Mouse (Mus musculus) right cerebral cortex, postnatal 14 days (tissue): Measurements from ENCODE around the gene Ryr1.

Experiments used
- DNase-seq: peaks from one replicate; pipeline ENCODE4 v3.0.0; 2022

The Ryr1 gene

DNA sequence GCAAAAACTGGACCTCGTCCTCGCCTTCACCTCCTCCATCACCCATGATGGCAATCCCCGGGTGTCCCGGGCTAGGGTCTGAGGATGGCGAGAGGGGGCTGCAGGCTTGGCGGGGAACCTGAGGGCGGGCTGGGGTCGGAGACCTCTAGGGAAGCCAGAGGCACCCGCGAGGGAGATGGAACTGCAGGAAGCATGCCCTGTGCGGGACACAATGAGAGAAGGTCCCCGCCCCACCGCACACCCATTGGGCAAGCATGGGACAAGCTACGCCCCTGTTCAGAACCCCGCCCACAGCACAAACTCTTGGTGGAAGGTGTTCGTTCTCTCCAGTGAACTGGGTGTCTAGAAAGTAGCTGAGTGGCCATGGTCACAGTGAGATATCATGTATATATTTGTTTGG is at the start of gene Ryr1:
Gene Ryr1 (minus strand): TSS at position 210 of the 400 bp plus-strand sequence.
- no peak for DNase-seq

DNA sequence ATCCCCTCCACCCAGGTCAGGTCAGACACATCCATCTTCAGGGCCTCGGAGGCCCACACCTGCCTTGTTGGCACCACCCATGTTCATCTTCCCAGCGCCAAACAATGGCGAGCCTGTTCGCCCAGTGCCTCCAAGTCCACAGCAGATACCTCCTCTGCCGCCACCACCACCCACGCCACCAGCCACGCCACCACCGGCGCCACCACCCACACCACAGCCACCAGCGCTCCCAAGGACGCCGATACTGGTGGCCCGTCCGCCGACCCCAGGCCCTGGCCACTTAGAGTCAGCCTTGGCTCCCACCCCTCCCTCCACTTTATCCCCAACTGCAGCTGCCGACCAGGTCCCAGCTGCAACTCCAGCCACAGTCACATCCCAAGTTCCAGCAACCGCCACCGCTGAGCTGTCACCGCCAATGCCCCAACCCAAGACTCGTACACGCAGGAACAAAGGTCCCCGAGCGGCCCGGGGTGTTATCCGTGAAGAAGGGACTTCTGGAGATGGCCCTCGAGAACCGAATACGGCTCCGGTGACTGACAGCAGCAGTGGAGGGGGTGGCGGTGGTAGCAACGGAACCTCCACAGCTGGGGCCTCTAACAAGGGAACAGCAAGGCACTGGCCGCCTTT is 47.5 kb upstream of the Ryr1 start:
- no peak for DNase-seq

- no peak for DNase-seq
Observed at GRCm38 (mm10) chr7:29171562-29172097, 46.7 kb upstream of the Ryr1 start.

GRCm38 (mm10) chr7:29170755-29171561 is 46.0 kb upstream of the Ryr1 start:
- peak; percentile 26 for DNase-seq

DNA sequence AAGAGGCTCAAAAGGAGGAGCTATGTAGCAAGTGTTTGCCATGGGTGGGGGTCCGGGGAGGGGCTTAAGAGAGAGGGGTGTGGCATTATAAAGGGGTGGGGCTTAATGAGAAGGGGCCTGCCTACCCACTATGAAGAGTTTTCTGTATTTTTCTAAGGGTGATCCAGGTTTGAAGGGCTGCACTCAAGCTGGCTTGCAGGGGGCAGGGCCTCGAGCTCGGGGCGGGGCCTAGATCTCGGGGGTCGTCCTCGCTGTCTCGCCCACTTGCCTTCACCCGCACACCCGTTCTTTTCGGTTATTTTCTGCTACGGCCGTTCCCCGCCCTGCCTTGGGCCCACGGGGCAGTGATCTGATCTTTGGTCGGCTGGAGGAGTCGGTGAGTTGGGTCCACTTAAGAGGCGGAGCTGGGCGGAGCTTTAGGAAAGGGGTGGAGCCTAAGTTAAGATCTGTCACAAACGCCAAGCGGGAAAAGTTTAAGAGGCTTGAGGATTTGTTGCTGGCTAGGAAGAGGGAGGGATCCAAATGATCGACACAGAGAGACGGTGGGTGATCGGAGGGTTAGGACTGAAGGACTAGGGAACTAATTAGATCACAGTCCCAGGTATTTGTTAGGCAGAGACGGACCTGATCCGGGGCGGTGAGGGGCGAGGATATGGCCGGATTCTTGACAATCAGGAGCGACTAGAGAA is 45.2 kb upstream of the Ryr1 start, which contains the start of the genes Ggn and Spred3:
Gene Ggn (plus strand): TSS at position 145 of the 689 bp plus-strand sequence.
Gene Spred3 (minus strand): TSS at position 346 of the 689 bp plus-strand sequence.
- peak; percentile 31 for DNase-seq

- peak; percentile 80 for DNase-seq
Observed at GRCm38 (mm10) chr7:29169231-29170065, 44.5 kb upstream of the Ryr1 start.

- peak; percentile 37 for DNase-seq
Observed at GRCm38 (mm10) chr7:29168791-29169230, 43.8 kb upstream of the Ryr1 start.

GRCm38 (mm10) chr7:29168121-29168695 is 43.2 kb upstream of the Ryr1 start:
- DNase-seq: no peak

- no peak for DNase-seq
Observed at GRCm38 (mm10) chr7:29167656-29168055, 42.7 kb upstream of the Ryr1 start.

GRCm38 (mm10) chr7:29162750-29163525 is 38.0 kb upstream of the Ryr1 start:
- DNase-seq: no peak

- DNase-seq: no peak
Observed at GRCm38 (mm10) chr7:29162294-29162693, 37.3 kb upstream of the Ryr1 start.

GRCm38 (mm10) chr7:29158264-29158663 is 33.3 kb upstream of the Ryr1 start:
- DNase-seq: no peak

DNA sequence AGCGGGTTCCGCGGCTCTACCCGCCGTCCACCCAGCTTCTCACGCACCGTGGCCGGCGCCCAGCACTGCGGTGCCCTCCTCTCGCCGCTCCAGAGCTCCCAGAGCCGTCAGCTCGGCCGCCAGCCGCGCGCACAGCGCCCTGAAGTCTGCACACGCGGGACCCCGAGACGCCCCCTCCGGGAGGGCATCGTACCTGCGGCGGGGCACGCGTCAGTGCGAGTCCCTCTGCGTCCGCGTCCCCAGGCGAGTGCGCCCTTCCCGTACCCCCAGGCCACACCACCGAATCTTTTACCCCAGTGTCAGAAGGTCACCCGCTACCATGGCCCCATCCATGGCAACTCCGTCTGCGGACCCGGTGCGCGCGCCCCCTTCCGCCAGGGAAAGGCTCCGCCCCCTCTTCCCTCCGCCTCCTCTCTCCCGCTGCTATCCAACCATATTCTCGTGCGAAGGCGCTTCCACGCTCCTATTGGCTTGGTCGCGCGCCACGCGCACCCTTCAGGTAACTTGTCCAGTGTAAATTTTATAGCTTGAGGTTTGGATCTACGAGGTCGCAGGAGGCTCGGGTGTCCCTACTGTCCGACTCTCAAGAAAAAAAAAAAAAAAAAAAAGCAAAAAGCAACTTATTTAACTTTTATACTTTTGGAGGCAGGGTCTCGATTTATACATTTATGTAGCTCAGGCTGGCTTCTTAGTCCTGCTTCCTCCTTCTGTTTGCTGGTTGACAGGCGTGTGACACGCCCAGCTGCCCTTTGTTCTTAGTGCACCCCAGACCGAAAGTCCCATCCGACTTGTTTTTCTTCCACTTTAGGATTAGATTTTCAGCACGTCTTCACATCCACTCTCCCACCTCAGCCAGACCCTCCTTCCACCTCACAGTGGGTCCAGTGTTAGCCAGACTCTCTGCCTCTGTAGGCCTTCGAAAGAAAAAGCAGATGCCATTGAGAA is 31.1 kb upstream of the Ryr1 start, which contains the start of gene Fam98c:
Gene Fam98c (minus strand): TSS at position 397 of the 945 bp plus-strand sequence.
- DNase-seq: peak; percentile 82

DNA sequence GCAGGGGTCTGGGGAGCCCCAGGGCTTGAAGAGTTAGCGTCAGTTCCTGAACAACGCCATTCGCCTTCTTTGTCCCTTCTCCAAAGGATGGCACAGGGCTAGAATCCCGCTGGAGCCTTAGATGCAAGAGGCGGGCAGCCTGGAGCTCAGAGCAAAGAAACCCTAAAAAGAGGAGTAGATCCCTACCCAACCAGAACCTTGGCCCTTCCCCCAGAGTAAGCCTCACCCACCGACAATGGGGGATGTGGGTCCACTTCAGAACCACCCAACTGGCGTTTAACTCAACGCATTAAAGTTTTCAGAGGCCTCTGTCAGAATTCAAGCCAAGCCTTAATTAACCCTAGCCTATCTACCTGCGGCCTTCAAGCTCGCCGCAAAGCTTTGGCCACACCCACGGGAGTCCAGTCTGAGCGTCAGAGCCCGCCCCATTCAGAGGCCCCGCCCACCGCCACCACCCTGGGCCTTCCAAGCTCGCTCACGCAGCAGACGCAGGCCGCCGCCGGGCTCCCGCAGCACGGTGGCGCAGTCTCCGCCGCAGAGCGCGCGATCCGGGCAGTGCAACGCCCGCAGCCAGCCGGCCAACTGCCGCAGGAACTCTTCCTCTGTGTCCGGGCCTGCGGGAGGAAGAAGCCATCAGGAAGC is 30.3 kb upstream of the Ryr1 start:
- peak; percentile 92 for DNase-seq

DNA sequence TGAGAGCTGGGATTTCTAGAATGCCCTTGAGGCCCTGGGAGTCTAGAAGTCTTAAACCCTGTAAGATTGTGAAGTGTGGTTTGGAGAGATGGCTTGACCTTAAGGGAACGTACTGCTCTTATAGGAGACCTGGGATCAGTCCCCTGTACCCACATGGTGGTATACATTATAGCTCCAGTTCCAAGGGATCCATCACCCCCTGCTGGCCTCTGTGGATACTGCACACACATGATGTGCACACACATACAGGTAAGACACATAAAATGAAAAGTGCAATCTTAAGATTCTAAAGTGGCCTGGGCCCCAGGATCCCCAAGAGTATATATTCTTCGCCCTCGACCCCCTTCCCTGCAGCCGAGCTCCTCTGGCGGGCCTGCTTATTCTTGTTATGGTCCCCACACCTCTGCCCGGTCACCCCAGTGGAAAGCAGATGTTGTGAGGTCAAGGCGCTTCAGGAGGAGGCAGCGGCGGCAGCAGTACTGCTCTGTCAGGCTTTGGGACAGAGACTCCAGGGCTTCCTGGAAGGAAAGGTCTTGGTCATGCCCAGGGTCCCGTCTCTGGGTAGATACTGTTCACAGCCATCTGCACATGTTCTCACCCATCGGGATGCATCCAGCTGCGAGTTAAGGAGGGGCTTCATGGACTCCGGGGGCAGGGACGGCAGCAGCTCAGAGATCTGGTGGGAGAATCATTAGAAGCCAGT is 29.2 kb upstream of the Ryr1 start:
- no peak for DNase-seq

- no peak for DNase-seq
Observed at GRCm38 (mm10) chr7:29151486-29151885, 26.5 kb upstream of the Ryr1 start.

DNA sequence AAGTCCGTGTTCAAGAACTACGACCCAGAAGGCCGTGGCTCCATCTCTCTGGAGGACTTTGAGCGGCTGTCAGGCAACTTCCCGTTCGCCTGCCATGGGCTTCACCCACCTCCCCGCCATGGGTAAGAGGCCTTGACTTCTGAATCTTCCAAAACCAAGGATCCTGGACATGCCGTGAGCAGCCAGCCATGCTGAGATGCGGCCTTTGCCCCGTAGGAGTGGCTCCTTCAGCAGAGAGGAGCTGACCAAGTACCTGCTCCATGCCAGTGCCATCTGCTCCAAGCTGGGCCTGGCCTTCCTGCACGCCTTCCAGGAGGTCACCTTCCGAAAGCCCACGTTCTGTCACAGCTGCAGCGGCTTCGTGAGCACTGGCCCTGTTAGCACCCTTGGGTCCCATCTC is 23.8 kb upstream of the Ryr1 start:
- no peak for DNase-seq

GRCm38 (mm10) chr7:29146625-29147367 is 21.8 kb upstream of the Ryr1 start:
- no peak for DNase-seq
